Mouse (Mus musculus) bone marrow macrophage, adult 2 months (primary cell): ENCODE measurements at regions not wholly inside any gene's neighbourhood (a gene's known extent, or its start where the extent isn't known, plus 50 kb on each side); places are given as distances from the start of the nearest gene placed in this dataset.

Experiments
- H3K27ac ChIP-seq: 2 replicates; pipeline ENCODE4 v1.5.1; 2012; ENCODE audit warnings: low read depth, low read length; ENCODE audit not compliant: insufficient read depth
- H3K4me1 ChIP-seq: 2 replicates; pipeline ENCODE4 v1.6.1; 2012; ENCODE audit warnings: low read length; ENCODE audit not compliant: control insufficient read depth, insufficient read depth
- H3K4me3 ChIP-seq: 2 replicates; pipeline ENCODE4 v1.5.1; 2012; ENCODE audit warnings: mild to moderate bottlenecking, low read length, moderate library complexity; ENCODE audit not compliant: insufficient read depth
- CTCF ChIP-seq: IDR thresholded peaks from 2 replicates; pipeline ENCODE4 v1.5.1; 2012; ENCODE audit warnings: low read depth, mild to moderate bottlenecking, low read length, moderate library complexity
- POLR2A ChIP-seq: IDR thresholded peaks from 2 replicates; pipeline ENCODE4 v1.6.1; 2012; ENCODE audit warnings: mild to moderate bottlenecking, low read depth, low read length, borderline replicate concordance

GRCm38 (mm10) chr5:51679884-51680283, 112.4 kb upstream of the Ppargc1a start:
- Histone ChIP-seq H3K27ac (no peak overlapping the region), H3K4me1 (no peaks in the 10 kb centered on the region), H3K4me3 (no peak overlapping the region)
- no peak for TF ChIP-seq CTCF
- TF ChIP-seq POLR2A: no peak

GRCm38 (mm10) chr5:51671190-51671589, 103.7 kb upstream of the Ppargc1a start:
- H3K4me1 ChIP-seq: no peaks in the 10 kb centered on the region
- TF ChIP-seq POLR2A (no peak), CTCF (no peak)
- no peak overlapping the region for H3K27ac ChIP-seq
- no peak overlapping the region for H3K4me3 ChIP-seq

- H3K4me3 ChIP-seq: no peak overlapping the region
These were observed 97.7 kb upstream of the Ppargc1a start for GRCm38 (mm10) chr5:51665241-51665640.

GRCm38 (mm10) chr5:51658232-51658896, 90.8 kb upstream of the Ppargc1a start:
- TF ChIP-seq POLR2A (no peak), CTCF (no peak)
- no peak overlapping the region for H3K27ac ChIP-seq

More at GRCm38 (mm10) chr5:51665241-51665640, 97.7 kb upstream of the Ppargc1a start:
- TF ChIP-seq CTCF (no peak), POLR2A (no peak)
- Histone ChIP-seq H3K4me1 (no peaks in the 10 kb centered on the region), H3K27ac (no peak overlapping the region)

GRCm38 (mm10) chr5:51653507-51653906, 86.0 kb upstream of the Ppargc1a start:
- no peak overlapping the region for H3K27ac ChIP-seq
- TF ChIP-seq CTCF (no peak), POLR2A (no peak)
- H3K4me3 ChIP-seq: no peak overlapping the region
- H3K4me1 ChIP-seq: no peaks in the 10 kb centered on the region

More at GRCm38 (mm10) chr5:51658232-51658896, 90.8 kb upstream of the Ppargc1a start:
- Histone ChIP-seq H3K4me3 (no peak overlapping the region), H3K4me1 (no peaks in the 10 kb centered on the region)

- no peaks in the 10 kb centered on the region for H3K4me1 ChIP-seq
- no peak overlapping the region for H3K4me3 ChIP-seq
- TF ChIP-seq POLR2A: no peak
- no peak for TF ChIP-seq CTCF
- no peak overlapping the region for H3K27ac ChIP-seq
These were observed 56.9 kb upstream of the Ppargc1a start for GRCm38 (mm10) chr5:51624400-51624799.
